Mouse (Mus musculus) embryonic facial prominence, embryonic 14.5 days (tissue): ENCODE data around the gene Olfr1512. TPM values are rescaled to one million over a fixed set of nuclear protein-coding genes. Genes with fewer than 3 reads are reported as not detected.

Source experiments
- polyA plus RNA-seq: library from polyadenylated mRNA; unstranded; fragments of >200 nt; fragmentation: Nextera tagmentation; extraction: Ambion mirVana; gene quantifications from 2 replicates; pipeline ENCODE4 v1.2.1, GENCODE M21; 2014

Gene Olfr1512
- polyA plus RNA-seq, 1 experiment from 2014 or later: 0.10 TPM

Other genes starting within 250 kb of the Olfr1512 start
- 48.7 and 60.0 TPM in 2 replicates for gene Supt16, start 181.8 kb downstream of the Olfr1512 start, polyA plus RNA-seq
- gene Chd8, start 121.4 kb downstream of the Olfr1512 start, polyA plus RNA-seq: 35.5 and 42.9 TPM in 2 replicates
- gene Tox4, start 100.0 kb downstream of the Olfr1512 start, polyA plus RNA-seq: 36.9 and 38.5 TPM in 2 replicates
- gene Rab2b, start 99.6 kb downstream of the Olfr1512 start, polyA plus RNA-seq: 17.3 and 19.9 TPM in 2 replicates
- 27.0 and 36.8 TPM in 2 replicates for gene Mettl3, start 74.0 kb downstream of the Olfr1512 start, polyA plus RNA-seq
- gene Sall2, start 50.4 kb downstream of the Olfr1512 start, polyA plus RNA-seq: 18.1 and 19.4 TPM in 2 replicates
- 0.14 and 0.18 TPM in 2 replicates for gene Olfr1513, start 22.8 kb downstream of the Olfr1512 start, polyA plus RNA-seq
- gene Olfr1511, start 18.2 kb upstream of the Olfr1512 start, polyA plus RNA-seq: not detected in 2 replicates
- gene Olfr1510, start 35.2 kb upstream of the Olfr1512 start, polyA plus RNA-seq: not detected in 2 replicates
- gene Olfr1509, start 63.8 kb upstream of the Olfr1512 start, polyA plus RNA-seq: not detected in 2 replicates
- not detected in 2 replicates for gene Olfr1508, start 88.3 kb upstream of the Olfr1512 start, polyA plus RNA-seq
- 0.25 TPM in 1 of 2 replicates, not detected in the other for gene Olfr1507, start 116.6 kb upstream of the Olfr1512 start, polyA plus RNA-seq